Mouse (Mus musculus) lung, embryonic 16.5 days (tissue): ENCODE measurements at regions not wholly inside any gene's neighbourhood (a gene's known extent, or its start where the extent isn't known, plus 50 kb on each side); places are given as distances from the start of the nearest gene placed in this dataset.

Experiments
- ATAC-seq: fragments of 200-750 bp; cut with Nextera tagmentation; 2 replicates; pipeline ENCODE4 v1.8.0; 2017; ENCODE audit warnings: low read depth, mild to moderate bottlenecking, moderate library complexity
- H3K27ac ChIP-seq: fragments of 300-500 bp; sonication (generic); 2 replicates; pipeline ENCODE4 v1.5.1; 2014; ENCODE audit warnings: mild to moderate bottlenecking, control low read depth, low read length
- H3K27me3 ChIP-seq: fragments of 300-500 bp; sonication (generic); 2 replicates; pipeline ENCODE4 v1.6.1; 2014; ENCODE audit warnings: low read depth, low read length, mixed read lengths; ENCODE audit not compliant: control insufficient read depth, insufficient read depth
- H3K36me3 ChIP-seq: fragments of 300-500 bp; sonication (generic); 2 replicates; pipeline ENCODE4 v1.6.1; 2014; ENCODE audit warnings: low read length; ENCODE audit not compliant: control insufficient read depth, insufficient read depth
- H3K4me1 ChIP-seq: fragments of 300-500 bp; sonication (generic); replicated peaks from 2 replicates; pipeline ENCODE4 v1.6.1; 2014; ENCODE audit warnings: low read length, mixed read lengths; ENCODE audit not compliant: control insufficient read depth, insufficient read depth
- H3K4me2 ChIP-seq: fragments of 300-500 bp; sonication (generic); 2 replicates; pipeline ENCODE4 v1.6.1; 2014; ENCODE audit warnings: low read depth, low read length, control low read depth
- H3K4me3 ChIP-seq: fragments of 300-500 bp; sonication (generic); 2 replicates; pipeline ENCODE4 v1.5.1; 2014; ENCODE audit warnings: mild to moderate bottlenecking, low read length, control low read depth
- H3K9ac ChIP-seq: fragments of 300-500 bp; sonication (generic); 2 replicates; pipeline ENCODE4 v1.6.1; 2014; ENCODE audit warnings: low read length, control low read depth
- H3K9me3 ChIP-seq: fragments of 300-500 bp; sonication (generic); 2 replicates; pipeline ENCODE4 v1.6.1; 2016; ENCODE audit warnings: low read length; ENCODE audit not compliant: control insufficient read depth
- WGBS: fragments of 180-500 bp; shearing (Covaris S2); extraction: QIAGEN DNeasy Blood & Tissue Kit; methylation state at CpG from one replicate; pipeline ENCODE4 v1.1.7; 2014; 5-methylcytosine and 5-hydroxymethylcytosine counted together

GRCm38 (mm10) chr13:31254016-31254415, 280.0 kb downstream of the Gm5447 start:
- H3K9ac ChIP-seq = no peak overlapping the region
- peak; percentile 44; the same call in 1 of the 2 replicates for ATAC-seq
- H3K4me1 ChIP-seq = peaks cover 5% of the 10 kb centered on the region; the same call in 1 of the 2 replicates
- no peaks in the 10 kb centered on the region for H3K36me3 ChIP-seq
- no peak overlapping the region for H3K4me3 ChIP-seq
- H3K4me2 ChIP-seq = no peak overlapping the region
- H3K9me3 ChIP-seq = no peaks in the 10 kb centered on the region
- no peak overlapping the region for H3K27ac ChIP-seq
- whole genome bisulfite sequencing = 43% methylated on average over 4 of the region's 4 CpGs
- H3K27me3 ChIP-seq = no peaks in the 10 kb centered on the region

- ATAC-seq = no peak
- no peaks in the 10 kb centered on the region for H3K9me3 ChIP-seq
- no peak overlapping the region for H3K27ac ChIP-seq
- no peaks in the 10 kb centered on the region for H3K36me3 ChIP-seq
- H3K4me1 ChIP-seq = peaks cover 5% of the 10 kb centered on the region; the same call in 1 of the 2 replicates
- H3K4me3 ChIP-seq = no peak overlapping the region
- 81% methylated on average over 3 of the region's 3 CpGs for WGBS
- no peak overlapping the region for H3K9ac ChIP-seq
- H3K27me3 ChIP-seq = no peaks in the 10 kb centered on the region
- H3K4me2 ChIP-seq = no peak overlapping the region
Observed at GRCm38 (mm10) chr13:31254744-31255143, 280.7 kb downstream of the Gm5447 start.

GRCm38 (mm10) chr13:31255506-31255905, 281.5 kb downstream of the Gm5447 start:
- ATAC-seq = no peak
- H3K4me1 ChIP-seq = no peaks in the 10 kb centered on the region
- H3K27ac ChIP-seq = no peak overlapping the region
- H3K9ac ChIP-seq = no peak overlapping the region
- no peaks in the 10 kb centered on the region for H3K9me3 ChIP-seq
- no peak overlapping the region for H3K4me2 ChIP-seq
- H3K4me3 ChIP-seq = no peak overlapping the region
- H3K36me3 ChIP-seq = no peaks in the 10 kb centered on the region
- 94% methylated on average over 3 of the region's 3 CpGs for WGBS
- H3K27me3 ChIP-seq = no peaks in the 10 kb centered on the region

- H3K27ac ChIP-seq = no peak overlapping the region
- no peak overlapping the region for H3K4me2 ChIP-seq
- no peak overlapping the region for H3K9ac ChIP-seq
- peak; percentile 26 for ATAC-seq
- H3K9me3 ChIP-seq = no peaks in the 10 kb centered on the region
- no peaks in the 10 kb centered on the region for H3K4me1 ChIP-seq
- no peaks in the 10 kb centered on the region for H3K36me3 ChIP-seq
- WGBS = 38% methylated on average over 3 of the region's 3 CpGs
- no peaks in the 10 kb centered on the region for H3K27me3 ChIP-seq
- H3K4me3 ChIP-seq = no peak overlapping the region
Observed at GRCm38 (mm10) chr13:31267865-31268264, 288.1 kb upstream of the Foxq1 start.

- H3K9ac ChIP-seq = no peak overlapping the region
- H3K27me3 ChIP-seq = no peaks in the 10 kb centered on the region
- H3K27ac ChIP-seq = peak overlapping the region; percentile 73
- H3K4me2 ChIP-seq = no peak overlapping the region
- peaks cover 16% of the 10 kb centered on the region for H3K4me1 ChIP-seq
- WGBS = 12% methylated on average over 6 of the region's 6 CpGs
- H3K36me3 ChIP-seq = no peaks in the 10 kb centered on the region
- no peak overlapping the region for H3K4me3 ChIP-seq
- peak; percentile 88 for ATAC-seq
- H3K9me3 ChIP-seq = no peaks in the 10 kb centered on the region
Observed at GRCm38 (mm10) chr13:31276005-31276644, 279.8 kb upstream of the Foxq1 start.

GRCm38 (mm10) chr13:31290630-31291029, 265.3 kb upstream of the Foxq1 start:
- no peaks in the 10 kb centered on the region for H3K4me1 ChIP-seq

GRCm38 (mm10) chr13:31292584-31293387, 263.1 kb upstream of the Foxq1 start:
- Histone ChIP-seq H3K9ac (no peak overlapping the region), H3K27ac (no peak overlapping the region), H3K27me3 (no peaks in the 10 kb centered on the region), H3K36me3 (no peaks in the 10 kb centered on the region), H3K4me1 (no peaks in the 10 kb centered on the region), H3K9me3 (no peaks in the 10 kb centered on the region), H3K4me3 (no peak overlapping the region), H3K4me2 (no peak overlapping the region)
- no peak for ATAC-seq
- WGBS = 80% methylated on average over 13 of the region's 13 CpGs

More at GRCm38 (mm10) chr13:31290630-31291029, 265.3 kb upstream of the Foxq1 start:
- Histone ChIP-seq H3K9ac (no peak overlapping the region), H3K4me3 (no peak overlapping the region), H3K36me3 (no peaks in the 10 kb centered on the region), H3K27me3 (no peaks in the 10 kb centered on the region), H3K9me3 (no peaks in the 10 kb centered on the region), H3K27ac (no peak overlapping the region), H3K4me2 (no peak overlapping the region)
- WGBS = 86% methylated on average over 7 of the region's 7 CpGs
- ATAC-seq = no peak

- no peak for ATAC-seq
- no peaks in the 10 kb centered on the region for H3K27me3 ChIP-seq
- no peaks in the 10 kb centered on the region for H3K36me3 ChIP-seq
- H3K27ac ChIP-seq = no peak overlapping the region
- H3K9me3 ChIP-seq = no peaks in the 10 kb centered on the region
- no peak overlapping the region for H3K9ac ChIP-seq
- H3K4me3 ChIP-seq = no peak overlapping the region
- no peaks in the 10 kb centered on the region for H3K4me1 ChIP-seq
- no peak overlapping the region for H3K4me2 ChIP-seq
- WGBS = 62% methylated on average over 7 of the region's 7 CpGs
Observed at GRCm38 (mm10) chr13:31294011-31294410, 261.9 kb upstream of the Foxq1 start.

- Histone ChIP-seq H3K27me3 (no peaks in the 10 kb centered on the region), H3K4me1 (no peaks in the 10 kb centered on the region), H3K4me2 (no peak overlapping the region), H3K36me3 (no peaks in the 10 kb centered on the region), H3K9ac (no peak overlapping the region), H3K27ac (no peak overlapping the region), H3K4me3 (no peak overlapping the region), H3K9me3 (no peaks in the 10 kb centered on the region)
- 53% methylated on average over 5 of the region's 5 CpGs for whole genome bisulfite sequencing
- peak; percentile 34; the same call in 1 of the 2 replicates for ATAC-seq
Observed at GRCm38 (mm10) chr13:31303194-31303593, 252.7 kb upstream of the Foxq1 start.
